Mouse (Mus musculus) cortical plate, adult 2 months (tissue): ENCODE measurements around the gene Card14. TPM values are rescaled to one million over a fixed set of nuclear protein-coding genes. Genes with fewer than 3 reads are reported as not detected.
"Not testable (repeated sequence)": the region's sequence is repeated elsewhere in the genome, so short reads cannot be mapped to it uniquely, and the experiment has no call there.

ENCODE experiments used
- H3K27ac ChIP-seq: fragments of 200-500 bp; 2 replicates; pipeline ENCODE4 v1.5.1; 2012; ENCODE audit warnings: low read length, control low read depth, inconsistent platforms; ENCODE audit not compliant: insufficient read depth
- H3K4me1 ChIP-seq: fragments of 200-500 bp; 2 replicates; pipeline ENCODE4 v1.6.1; 2011; ENCODE audit warnings: low read length; ENCODE audit not compliant: control insufficient read depth, insufficient read depth
- H3K4me3 ChIP-seq: fragments of 200-500 bp; 2 replicates; pipeline ENCODE4 v1.5.1; 2011; ENCODE audit warnings: mild to moderate bottlenecking, low read length, control low read depth; ENCODE audit not compliant: insufficient read depth
- CTCF ChIP-seq: fragments of 200-500 bp; IDR thresholded peaks from 2 replicates; pipeline ENCODE4 v1.5.1; 2011; ENCODE audit warnings: mild to moderate bottlenecking, control low read depth, low read length; ENCODE audit not compliant: insufficient read depth; ENCODE audit errors: extremely low read depth
- POLR2A ChIP-seq: fragments of 200-500 bp; IDR thresholded peaks from 2 replicates; pipeline ENCODE4 v1.6.1; 2011; ENCODE audit warnings: mild to moderate bottlenecking, low read length, control low read depth; ENCODE audit not compliant: insufficient read depth; ENCODE audit errors: extremely low read depth
- polyA plus RNA-seq: library from polyadenylated mRNA; depleted of rRNA; stranded (reverse); fragments of >200 nt; gene quantifications from 2 replicates; pipeline ENCODE4 v1.2.3, GENCODE M21; 2012

The Card14 gene
- polyA plus RNA-seq, 1 experiment = 0.33 TPM

GRCm38 (mm10) chr11:119381631-119382337 is 74.2 kb downstream of the Card14 start:
- TF ChIP-seq CTCF (no peak), POLR2A (no peak)
- Histone ChIP-seq H3K27ac (no peak overlapping the region), H3K4me3 (no peak overlapping the region), H3K4me1 (no peaks in the 10 kb centered on the region)

GRCm38 (mm10) chr11:119382338-119382850 is 74.8 kb downstream of the Card14 start:
- no peak overlapping the region for H3K4me3 ChIP-seq
- TF ChIP-seq POLR2A (no peak), CTCF (no peak)
- no peaks in the 10 kb centered on the region for H3K4me1 ChIP-seq
- H3K27ac ChIP-seq = no peak overlapping the region

DNA sequence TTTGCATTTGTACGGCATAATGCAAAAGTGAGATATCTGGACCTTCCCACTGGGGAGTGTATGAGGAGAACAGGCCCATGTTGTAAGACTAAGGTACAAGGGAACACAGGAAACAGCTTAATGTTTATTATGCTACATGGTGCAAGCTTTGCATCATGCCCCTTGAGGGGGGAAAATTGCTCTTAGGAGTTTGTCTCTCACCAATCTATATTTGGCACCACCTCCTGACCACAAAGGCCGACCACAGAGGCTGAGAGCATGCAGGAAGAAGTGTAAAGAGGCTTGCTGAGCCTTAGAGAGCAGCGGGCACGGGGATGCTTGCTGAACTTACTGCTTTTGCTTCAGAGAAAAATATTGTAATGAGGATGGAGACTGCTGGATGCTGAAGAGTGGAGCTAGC is 77.3 kb downstream of the Card14 start:
- TF ChIP-seq POLR2A (no peak), CTCF (no peak)
- Histone ChIP-seq H3K4me1 (no peaks in the 10 kb centered on the region), H3K4me3 (no peak overlapping the region), H3K27ac (no peak overlapping the region)

GRCm38 (mm10) chr11:119386306-119386705 is 78.7 kb downstream of the Card14 start:
- no peak overlapping the region for H3K27ac ChIP-seq
- no peak overlapping the region for H3K4me3 ChIP-seq
- H3K4me1 ChIP-seq = no peaks in the 10 kb centered on the region
- no peak for TF ChIP-seq POLR2A
- TF ChIP-seq CTCF = no peak

DNA sequence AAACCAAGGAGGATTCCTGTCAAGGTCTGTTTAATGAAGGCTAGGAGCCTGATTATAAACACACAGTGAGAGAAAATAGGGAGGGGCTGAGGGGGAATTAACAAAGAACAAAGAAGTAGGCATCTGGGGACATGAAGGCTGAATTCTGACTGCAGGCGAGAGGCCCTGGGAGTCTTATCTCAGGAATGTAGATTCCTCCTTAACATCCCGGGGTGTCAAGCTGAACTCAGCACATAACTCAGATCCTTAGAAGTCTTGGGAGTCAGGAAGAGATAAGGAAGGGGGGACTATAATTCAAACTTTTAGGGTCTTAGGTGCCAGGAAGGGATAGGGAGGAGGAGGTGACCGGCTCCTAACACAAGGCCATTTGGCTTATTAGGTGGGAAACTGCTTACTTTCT is 79.7 kb downstream of the Card14 start:
- not testable (repeated sequence) for H3K4me3 ChIP-seq, H3K27ac ChIP-seq, H3K4me1 ChIP-seq

GRCm38 (mm10) chr11:119389851-119390270 is 82.3 kb downstream of the Card14 start:
- Histone ChIP-seq H3K4me1 (no peaks in the 10 kb centered on the region), H3K4me3 (peak overlapping the region; percentile 60), H3K27ac (peak overlapping the region; percentile 79)
- TF ChIP-seq CTCF (no peak), POLR2A (no peak)

DNA sequence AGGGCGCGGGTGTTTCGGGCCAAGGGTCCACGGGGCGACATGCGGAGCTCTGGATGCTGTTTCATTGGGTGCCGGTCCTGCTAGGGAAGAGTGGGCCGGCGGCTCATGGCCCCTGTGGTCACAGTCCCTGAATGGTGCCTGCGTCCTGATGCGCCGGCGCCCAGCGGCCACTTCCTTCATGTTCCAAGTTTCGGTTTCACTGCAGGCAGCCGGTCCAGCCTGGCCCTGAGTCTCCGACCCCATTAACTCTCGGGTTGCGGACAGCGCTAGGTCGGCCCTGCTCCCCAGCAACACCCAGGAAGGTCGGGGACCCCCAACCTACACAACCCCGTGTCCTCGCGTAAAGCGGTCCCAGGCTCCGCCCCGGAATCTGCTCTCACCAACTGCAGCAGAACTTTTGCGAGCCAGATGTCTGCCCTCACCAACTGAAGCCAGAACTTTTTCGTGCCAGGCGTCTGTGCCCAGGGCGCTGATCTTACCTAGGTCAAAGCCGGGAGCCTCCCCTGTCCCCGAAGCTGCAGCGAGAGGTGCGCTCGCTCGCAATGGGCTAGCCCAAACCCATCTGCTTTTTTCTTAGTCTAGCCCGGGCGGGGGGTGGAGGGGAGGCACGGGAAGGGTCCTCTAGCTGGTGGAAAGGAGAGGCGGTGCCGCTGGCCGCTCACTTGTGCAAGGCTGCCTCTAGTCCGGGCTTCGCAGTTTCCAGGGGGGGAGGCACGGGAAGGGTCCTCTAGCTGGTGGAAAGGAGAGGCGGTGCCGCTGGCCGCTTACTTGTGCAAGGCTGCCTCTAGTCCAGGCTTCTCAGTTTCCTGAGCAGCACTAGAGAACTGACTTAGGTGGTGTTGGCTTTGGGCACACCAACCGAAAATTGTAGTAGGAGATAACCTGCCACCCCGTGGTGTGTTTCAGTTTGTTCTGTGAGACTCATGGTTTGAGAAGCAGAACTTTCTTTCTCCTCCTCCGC is 83.0 kb downstream of the Card14 start:
- Histone ChIP-seq H3K4me1 (no peaks in the 10 kb centered on the region), H3K4me3 (peak overlapping the region; percentile 60), H3K27ac (peak overlapping the region; percentile 79)
- no peak for TF ChIP-seq CTCF
- 0 out of 2 replicates have a peak, but pooled peaks have one; percentile 7 for TF ChIP-seq POLR2A

DNA sequence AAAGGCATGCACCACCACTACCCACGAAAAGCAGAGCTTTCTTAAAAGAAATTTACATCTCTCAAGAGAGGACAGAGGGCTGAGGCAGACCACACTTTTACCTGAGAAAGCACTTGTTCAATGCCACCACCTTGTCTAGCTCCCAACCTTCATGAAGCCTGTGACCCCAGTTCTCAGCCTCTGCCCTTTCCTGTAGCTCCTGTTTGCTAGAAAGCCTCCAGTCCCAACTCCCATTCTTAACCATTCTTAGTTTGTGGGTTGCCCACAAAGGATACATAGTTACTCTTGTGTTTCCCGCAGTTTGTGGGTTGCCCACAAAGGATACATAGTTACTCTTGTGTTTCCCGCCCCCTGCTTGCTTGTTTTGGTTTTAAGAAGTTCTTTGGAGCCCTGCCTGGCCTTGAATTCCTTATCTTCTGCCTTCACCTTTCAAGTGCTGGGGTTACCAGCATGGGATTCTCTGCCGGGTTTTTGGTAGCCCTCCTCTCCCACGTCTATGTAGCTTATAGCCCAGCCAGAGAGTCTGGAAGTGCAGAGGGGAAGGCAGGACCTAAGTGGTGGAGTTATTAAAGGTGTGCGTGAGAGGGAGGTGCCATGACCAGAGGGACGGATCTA is 83.9 kb downstream of the Card14 start:
- no peaks in the 10 kb centered on the region for H3K4me1 ChIP-seq
- no peak overlapping the region for H3K27ac ChIP-seq
- H3K4me3 ChIP-seq = no peak overlapping the region
- TF ChIP-seq POLR2A (no peak), CTCF (no peak)

- TF ChIP-seq CTCF (no peak), POLR2A (no peak)
- Histone ChIP-seq H3K4me1 (no peaks in the 10 kb centered on the region), H3K27ac (no peak overlapping the region), H3K4me3 (peak overlapping the region; percentile 50; the same call in 1 of the 2 replicates)
Observed at GRCm38 (mm10) chr11:119392001-119392614, 84.5 kb downstream of the Card14 start.
